Mouse (Mus musculus): ENCODE data around the gene Rassf1. TPM values are rescaled to one million over a fixed set of nuclear protein-coding genes. Genes with fewer than 3 reads are reported as not detected.

Rassf1 gene
- total RNA-seq, 2 experiments from 2014 or later = 27.3 to 38.8 TPM

- ATAC-seq (replicated peaks; ENCODE audit: poor library complexity) = no peak
Measured at GRCm38 (mm10) chr9:107600745-107601144, 49.4 kb downstream of the Rassf1 start.

GRCm38 (mm10) chr9:107601275-107601674, 49.9 kb downstream of the Rassf1 start:
- no peak for ATAC-seq (replicated peaks; ENCODE audit: poor library complexity)

DNA sequence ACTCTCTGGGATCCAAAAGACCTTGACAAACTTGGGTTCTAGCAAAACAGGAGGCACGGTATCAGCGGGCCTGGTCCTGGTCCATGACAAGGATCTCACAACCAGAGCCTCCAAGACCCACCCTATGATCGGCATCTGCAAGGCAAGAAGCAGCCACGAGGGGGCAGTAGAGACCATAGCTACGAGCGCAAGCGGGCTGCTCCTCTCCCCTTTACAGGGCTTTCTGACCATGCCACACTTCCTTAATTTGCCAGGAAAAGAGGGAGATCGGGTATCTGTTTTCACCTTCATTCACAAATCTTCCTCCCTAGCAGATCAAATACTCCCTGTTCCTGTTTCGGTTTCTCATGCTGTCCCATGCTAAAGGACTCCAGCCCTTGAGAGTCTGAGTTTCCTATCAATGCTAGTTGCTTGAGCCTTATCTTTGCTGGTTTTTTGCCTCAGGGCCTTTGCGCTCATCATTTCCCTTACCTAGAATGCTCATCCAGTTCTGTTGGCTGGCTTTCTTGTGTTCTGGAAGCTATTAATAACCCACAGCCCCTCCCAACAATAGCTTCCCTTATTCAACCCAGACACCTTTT, 50.8 kb downstream of the Rassf1 start:
- ATAC-seq (replicated peaks; ENCODE audit: poor library complexity) = peak; percentile 87

- ATAC-seq (replicated peaks; ENCODE audit: poor library complexity) = no peak
Measured at GRCm38 (mm10) chr9:107603251-107603650, 51.9 kb downstream of the Rassf1 start.

- ATAC-seq (replicated peaks; ENCODE audit: poor library complexity) = peak; percentile 38
Measured at GRCm38 (mm10) chr9:107605041-107605661, 53.8 kb downstream of the Rassf1 start.

- no peak for ATAC-seq (replicated peaks; ENCODE audit: poor library complexity)
Measured at GRCm38 (mm10) chr9:107606591-107606990, 55.2 kb downstream of the Rassf1 start.

DNA sequence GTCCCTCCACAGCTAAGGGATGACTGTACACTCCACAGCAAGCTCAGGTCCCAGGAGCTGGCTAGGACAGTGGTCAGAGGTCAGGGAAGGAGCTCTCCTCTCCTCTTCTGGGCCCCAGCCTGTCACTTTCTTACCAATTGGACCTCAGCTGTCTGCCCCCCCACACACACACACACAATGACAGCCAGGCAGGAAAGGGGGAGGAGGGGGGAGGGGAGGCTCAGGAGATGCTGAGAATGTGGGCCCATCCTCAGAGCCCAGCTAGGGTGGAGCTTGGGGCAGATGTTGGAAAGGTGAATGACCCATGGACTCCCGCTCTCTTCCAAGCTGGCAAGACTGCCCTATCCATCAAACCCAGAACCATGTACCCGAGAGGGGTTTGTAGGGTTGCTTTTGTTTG, 55.7 kb downstream of the Rassf1 start:
- no peak for ATAC-seq (replicated peaks; ENCODE audit: poor library complexity)

DNA sequence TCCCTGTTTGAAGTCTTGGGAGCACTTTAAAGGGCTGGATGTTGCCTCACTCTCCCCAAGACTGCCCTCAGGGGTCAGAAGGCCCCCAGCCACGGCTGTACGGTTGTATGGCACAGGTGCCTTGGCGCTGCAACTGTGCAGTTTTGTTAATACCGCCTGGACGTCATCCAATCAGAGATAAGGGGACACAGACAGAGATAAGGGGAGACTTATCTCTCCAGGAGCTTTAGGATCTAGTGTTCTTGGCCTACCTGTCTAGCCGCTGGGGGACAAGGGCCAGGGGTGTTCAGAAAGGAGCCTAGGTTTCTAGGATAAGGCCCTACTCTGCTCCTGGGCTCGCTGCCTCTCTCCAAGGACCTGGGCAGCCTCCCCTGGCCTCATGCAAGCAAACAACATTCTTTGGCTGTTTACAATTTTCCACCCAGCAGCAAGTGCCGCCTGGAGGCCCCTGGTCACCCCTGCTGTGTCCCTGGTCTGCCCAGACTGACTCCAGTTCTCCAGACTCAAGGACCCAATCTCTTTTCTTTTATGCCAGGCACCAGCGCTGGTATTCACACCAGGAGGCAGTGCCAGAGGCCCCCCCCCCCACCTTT, 56.4 kb downstream of the Rassf1 start:
- ATAC-seq (replicated peaks; ENCODE audit: poor library complexity) = no peak

- no peak for ATAC-seq (replicated peaks; ENCODE audit: poor library complexity)
Measured at GRCm38 (mm10) chr9:107608741-107609432, 57.5 kb downstream of the Rassf1 start, which contains the start of gene Sema3b. Gene Sema3b, minus strand, starts transcription at chr9:107609229.

- ATAC-seq (replicated peaks; ENCODE audit: poor library complexity) = no peak
Measured at GRCm38 (mm10) chr9:107609433-107609830, 58.1 kb downstream of the Rassf1 start.

GRCm38 (mm10) chr9:107611456-107612190, 60.3 kb downstream of the Rassf1 start:
- ATAC-seq (replicated peaks; ENCODE audit: poor library complexity) = 0 out of 2 replicates have a peak, but pooled peaks have one; percentile 9

Other genes with a start within 250 kb of the Rassf1 start
- 14.5 and 20.2 TPM in 2 replicates for gene Hemk1, start 213.2 kb upstream of the Rassf1 start, total RNA-seq (2015)
- 12.0 and 14.0 TPM in 2 replicates for gene Hemk1, start 213.2 kb upstream of the Rassf1 start, total RNA-seq (2017)
- 0.07 TPM in 1 of 2 replicates, not detected in the other for gene 6430571L13Rik, start 211.0 kb upstream of the Rassf1 start, total RNA-seq (2015)
- gene 6430571L13Rik, start 211.0 kb upstream of the Rassf1 start, total RNA-seq (2017) = 0.08 and 0.17 TPM in 2 replicates
- 0.42 and 1.5 TPM in 2 replicates for gene Cacna2d2, start 151.9 kb upstream of the Rassf1 start, total RNA-seq (2015)
- 0.30 and 0.37 TPM in 2 replicates for gene Cacna2d2, start 151.9 kb upstream of the Rassf1 start, total RNA-seq (2017)
- gene Tmem115, start 17.6 kb upstream of the Rassf1 start, total RNA-seq (2015) = 9.9 and 12.3 TPM in 2 replicates
- 14.5 and 19.9 TPM in 2 replicates for gene Tmem115, start 17.6 kb upstream of the Rassf1 start, total RNA-seq (2017)
- 19.3 and 22.8 TPM in 2 replicates for gene Cyb561d2, start 9.4 kb upstream of the Rassf1 start, total RNA-seq (2015)
- 12.2 and 16.3 TPM in 2 replicates for gene Cyb561d2, start 9.4 kb upstream of the Rassf1 start, total RNA-seq (2017)
- 9.2 and 14.3 TPM in 2 replicates for gene Nprl2, start 9.3 kb upstream of the Rassf1 start, total RNA-seq (2015)
- gene Nprl2, start 9.3 kb upstream of the Rassf1 start, total RNA-seq (2017) = 10.7 and 13.0 TPM in 2 replicates
- gene Zmynd10, start 4.3 kb upstream of the Rassf1 start, total RNA-seq (2015) = 0.12 TPM in 1 of 2 replicates, not detected in the other
- 0.33 and 0.37 TPM in 2 replicates for gene Zmynd10, start 4.3 kb upstream of the Rassf1 start, total RNA-seq (2017)
- 16.7 and 17.1 TPM in 2 replicates for gene Tusc2, start 11.7 kb downstream of the Rassf1 start, total RNA-seq (2015)
- 15.2 and 15.3 TPM in 2 replicates for gene Tusc2, start 11.7 kb downstream of the Rassf1 start, total RNA-seq (2017)
- 6.6 and 7.3 TPM in 2 replicates for gene Hyal2, start 16.4 kb downstream of the Rassf1 start, total RNA-seq (2015)
- gene Hyal2, start 16.4 kb downstream of the Rassf1 start, total RNA-seq (2017) = 2.8 and 4.1 TPM in 2 replicates
- gene Hyal1, start 25.4 kb downstream of the Rassf1 start, total RNA-seq (2015) = 0.44 and 0.54 TPM in 2 replicates
- gene Hyal1, start 25.4 kb downstream of the Rassf1 start, total RNA-seq (2017) = 0.54 and 1.1 TPM in 2 replicates
- gene Naa80, start 27.3 kb downstream of the Rassf1 start, total RNA-seq (2015) = 9.3 and 15.4 TPM in 2 replicates
- gene Naa80, start 27.3 kb downstream of the Rassf1 start, total RNA-seq (2017) = 9.3 and 10.4 TPM in 2 replicates
- 1.4 and 1.7 TPM in 2 replicates for gene Hyal3, start 29.3 kb downstream of the Rassf1 start, total RNA-seq (2015)
- 0.58 TPM in 1 of 2 replicates, not detected in the other for gene Hyal3, start 29.3 kb downstream of the Rassf1 start, total RNA-seq (2017)
- gene Ifrd2, start 36.1 kb downstream of the Rassf1 start, total RNA-seq (2015) = 68.0 and 93.4 TPM in 2 replicates
- gene Ifrd2, start 36.1 kb downstream of the Rassf1 start, total RNA-seq (2017) = 31.5 and 72.4 TPM in 2 replicates
- not detected in 2 replicates for gene Sema3b, start 57.7 kb downstream of the Rassf1 start, total RNA-seq (2015)
- gene Sema3b, start 57.7 kb downstream of the Rassf1 start, total RNA-seq (2017) = not detected in 2 replicates
- 333 and 362 TPM in 2 replicates for gene Gnai2, start 83.8 kb downstream of the Rassf1 start, total RNA-seq (2015)
- 423 and 432 TPM in 2 replicates for gene Gnai2, start 83.8 kb downstream of the Rassf1 start, total RNA-seq (2017)
- gene Slc38a3, start 118.0 kb downstream of the Rassf1 start, total RNA-seq (2015) = not detected in 2 replicates
- not detected in 2 replicates for gene Slc38a3, start 118.0 kb downstream of the Rassf1 start, total RNA-seq (2017)
- gene Gnat1, start 128.2 kb downstream of the Rassf1 start, total RNA-seq (2015) = 0.12 TPM in 1 of 2 replicates, not detected in the other
- not detected in 2 replicates for gene Gnat1, start 128.2 kb downstream of the Rassf1 start, total RNA-seq (2017)
- gene Sema3f, start 158.9 kb downstream of the Rassf1 start, total RNA-seq (2015) = not detected in 2 replicates
- 1.00 TPM in 1 of 2 replicates, not detected in the other for gene Sema3f, start 158.9 kb downstream of the Rassf1 start, total RNA-seq (2017)
- gene Rbm5, start 219.4 kb downstream of the Rassf1 start, total RNA-seq (2015) = 110 and 146 TPM in 2 replicates
- gene Rbm5, start 219.4 kb downstream of the Rassf1 start, total RNA-seq (2017) = 142 and 235 TPM in 2 replicates